Mouse (Mus musculus): ENCODE data around the gene Gm10643. TPM values are rescaled to one million over a fixed set of nuclear protein-coding genes. Genes with fewer than 3 reads are reported as not detected.
A peak's percentile ranks its signal among the peaks of the same experiment; 100 is the strongest.

Gene Gm10643
- total RNA-seq, 2 experiments from 2014 or later: 2.6 to 3.3 TPM

GRCm38 (mm10) chr8:84044103-84044502, 20.8 kb downstream of the Gm10643 start:
- no peak for DNase-seq
- intact Hi-C loops (cut with DNase I): loop anchor here (5.0 kb wide), 1 partner anchor 63 kb away; no protein-coding TSS in a partner anchor

GRCm38 (mm10) chr8:84042948-84043342, 22.0 kb downstream of the Gm10643 start:
- peak; percentile 47 to 51 for DNase-seq
- intact Hi-C loops (cut with DNase I): loop anchor here (5.0 kb wide), 1 partner anchor 64 kb away; no protein-coding TSS in a partner anchor

- intact Hi-C loops (cut with DNase I): loop anchor here (5.0 kb wide), 1 partner anchor 65 kb away; no protein-coding TSS in a partner anchor
- DNase-seq: peak; percentile 79 to 81
Observed at GRCm38 (mm10) chr8:84042066-84042947, 22.6 kb downstream of the Gm10643 start, which contains the start of gene Il27ra. Gene Il27ra, minus strand, starts transcription at chr8:84042589.

- peak; percentile 76 to 85 for DNase-seq
- intact Hi-C loops (cut with DNase I): loop anchor here (1.0 to 5.0 kb wide), 2 partner anchors 246 to 318 kb away; no protein-coding TSS in a partner anchor
Observed at GRCm38 (mm10) chr8:84039050-84039449, 25.9 kb downstream of the Gm10643 start.

GRCm38 (mm10) chr8:84038015-84038414, 26.9 kb downstream of the Gm10643 start:
- peak; percentile 53 to 68 for DNase-seq
- intact Hi-C loops (cut with DNase I): loop anchor here (5.0 kb wide), 1 partner anchor 319 kb away; no protein-coding TSS in a partner anchor

- intact Hi-C loops (cut with DNase I): no loop called here
- no peak for DNase-seq
Observed at GRCm38 (mm10) chr8:84032777-84033176, 32.2 kb downstream of the Gm10643 start.

- intact Hi-C loops (cut with DNase I): no loop called here
- DNase-seq: no peak
Observed at GRCm38 (mm10) chr8:84029272-84029671, 35.7 kb downstream of the Gm10643 start.

GRCm38 (mm10) chr8:84027449-84027848, 37.5 kb downstream of the Gm10643 start:
- DNase-seq: no peak
- intact Hi-C loops (cut with DNase I): no loop called here

GRCm38 (mm10) chr8:84025863-84026262, 39.1 kb downstream of the Gm10643 start:
- DNase-seq: peak; percentile 61 to 66
- intact Hi-C loops (cut with DNase I): no loop called here

GRCm38 (mm10) chr8:84024171-84024570, 40.8 kb downstream of the Gm10643 start:
- DNase-seq: peak; percentile 59 to 73
- intact Hi-C loops (cut with DNase I): no loop called here

GRCm38 (mm10) chr8:84023631-84024030, 41.3 kb downstream of the Gm10643 start:
- intact Hi-C loops (cut with DNase I): no loop called here

GRCm38 (mm10) chr8:84023085-84023484, 41.9 kb downstream of the Gm10643 start:
- intact Hi-C loops (cut with DNase I): no loop called here
- peak; percentile 76 to 84 for DNase-seq

More at GRCm38 (mm10) chr8:84023631-84024030, 41.3 kb downstream of the Gm10643 start:
- DNase-seq: no peak

- no peak for DNase-seq
- intact Hi-C loops (cut with DNase I): no loop called here
Observed at GRCm38 (mm10) chr8:84021569-84021968, 43.4 kb downstream of the Gm10643 start.

- intact Hi-C loops (cut with DNase I): no loop called here
- no peak for DNase-seq
Observed at GRCm38 (mm10) chr8:84021096-84021495, 43.8 kb downstream of the Gm10643 start, which contains the start of gene Palm3. Gene Palm3, plus strand, starts transcription at chr8:84021471.

- intact Hi-C loops (cut with DNase I): loop anchor here (10.0 kb wide), 1 partner anchor 815 kb away; the partner anchor contains the start of gene Gadd45gip1
- DNase-seq: no peak
Observed at GRCm38 (mm10) chr8:84019738-84020137, 45.2 kb downstream of the Gm10643 start.

- intact Hi-C loops (cut with DNase I): loop anchor here (10.0 kb wide), 1 partner anchor 819 kb away; the partner anchor contains the start of gene Gadd45gip1
- DNase-seq: no peak
Observed at GRCm38 (mm10) chr8:84015833-84016232, 49.1 kb downstream of the Gm10643 start.

Small RNA genes within 50 kb of the gene (microRNA-seq; reads per million reads assigned to microRNA genes)
- 0 reads per million in 2 experiments for gene Mir709

Other genes starting within 250 kb of the Gm10643 start
- 10 to 100 TPM; 21.1 to 21.6 TPM for gene Adgrl1, start 165.0 kb downstream of the Gm10643 start, total RNA-seq (2021)
- gene Gm10644, start 109.9 kb downstream of the Gm10643 start, total RNA-seq (2021): under 1 TPM; 0.22 to 0.91 TPM
- gene Asf1b, start 109.6 kb downstream of the Gm10643 start, total RNA-seq (2021): 1 to 10 TPM; 2.8 to 4.4 TPM
- gene Prkaca, start 92.1 kb downstream of the Gm10643 start, total RNA-seq (2021): 100 to 1,000 TPM; 386 to 395 TPM
- gene Samd1, start 67.5 kb downstream of the Gm10643 start, total RNA-seq (2021): 10 to 100 TPM; 28.4 to 32.3 TPM
- gene 1700067K01Rik, start 63.6 kb downstream of the Gm10643 start, total RNA-seq (2021): under 1 TPM; 0.33 to 0.80 TPM
- 1 to 10 TPM; 1.8 to 2.3 TPM for gene 2210011C24Rik, start 53.0 kb downstream of the Gm10643 start, total RNA-seq (2021)
- gene Palm3, start 43.7 kb downstream of the Gm10643 start, total RNA-seq (2021): under 1 TPM; 0.26 to 0.27 TPM
- gene Il27ra, start 22.5 kb downstream of the Gm10643 start, total RNA-seq (2021): 1 to 10 TPM; 4.2 to 5.8 TPM
- gene Rln3, start 20.1 kb downstream of the Gm10643 start, total RNA-seq (2021): not detected
- gene Rfx1, start 1.7 kb upstream of the Gm10643 start, total RNA-seq (2021): 10 to 100 TPM; 12.2 to 12.7 TPM
- 1 to 10 TPM; 9.7 to 9.8 TPM for gene Dcaf15, start 39.6 kb upstream of the Gm10643 start, total RNA-seq (2021)
- gene Podnl1, start 60.9 kb upstream of the Gm10643 start, total RNA-seq (2021): under 1 TPM in 1 of 2 experiments, not detected in 1; 0.12 TPM
- gene Cc2d1a, start 82.8 kb upstream of the Gm10643 start, total RNA-seq (2021): 10 to 100 TPM; 12.8 to 13.5 TPM
- gene 4930432K21Rik, start 82.9 kb upstream of the Gm10643 start, total RNA-seq (2021): under 1 TPM; 0.33 to 0.37 TPM
- gene Nanos3, start 120.1 kb upstream of the Gm10643 start, total RNA-seq (2021): 1 to 10 TPM; 1.8 to 2.0 TPM
- 10 to 100 TPM in 1 of 2 experiments, 1 to 10 TPM in 1; 9.1 to 10.1 TPM for gene Zswim4, start 171.9 kb upstream of the Gm10643 start, total RNA-seq (2021)
- 100 to 1,000 TPM; 213 to 217 TPM for gene D8Ertd738e, start 184.6 kb upstream of the Gm10643 start, total RNA-seq (2021)
- 10 to 100 TPM in 1 of 2 experiments, 1 to 10 TPM in 1; 7.6 to 12.5 TPM for gene Mri1, start 192.2 kb upstream of the Gm10643 start, total RNA-seq (2021)
- 10 to 100 TPM in 1 of 2 experiments, 1 to 10 TPM in 1; 8.1 to 10.9 TPM for gene Ccdc130, start 205.2 kb upstream of the Gm10643 start, total RNA-seq (2021)

Measured in heart, postnatal 14 days (tissue).